Mouse (Mus musculus): ENCODE data around the gene 2610528A11Rik. TPM values are rescaled to one million over a fixed set of nuclear protein-coding genes. Genes with fewer than 3 reads are reported as not detected.

2610528A11Rik gene
- 1 to 10 TPM in 1 of 2 experiments, under 1 TPM in 1; 0.39 to 4.8 TPM for polyA plus RNA-seq (2017; shearing (Covaris generic))

DNA sequence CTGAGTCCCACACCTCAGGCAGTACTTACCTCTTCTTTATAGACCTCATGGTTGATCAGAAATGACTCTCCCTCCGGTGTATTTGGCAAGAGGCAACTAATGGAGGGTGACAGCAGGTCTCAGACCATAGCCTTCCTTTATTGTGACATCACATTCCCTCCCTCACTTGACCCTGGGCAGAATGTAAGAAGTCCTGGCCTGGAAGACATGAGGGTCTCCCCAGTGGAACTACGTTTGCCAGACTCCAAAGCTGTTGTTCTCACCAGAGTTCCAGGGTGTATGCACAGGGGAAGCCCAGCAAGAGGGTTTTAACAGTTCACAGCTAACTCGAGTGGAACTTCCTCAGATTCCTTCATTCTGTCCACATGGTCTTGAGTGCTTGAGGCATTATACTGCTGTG lies at the start of gene 2610528A11Rik:
2610528A11Rik (minus strand) TSS at position 101 of the 400 bp plus-strand sequence.

GRCm38 (mm10) chr14:37135127-37135593 lies 21.3 kb upstream of the 2610528A11Rik start, which contains the start of gene Ghitm:
Ghitm (minus strand) TSS chr14:37135272.

DNA sequence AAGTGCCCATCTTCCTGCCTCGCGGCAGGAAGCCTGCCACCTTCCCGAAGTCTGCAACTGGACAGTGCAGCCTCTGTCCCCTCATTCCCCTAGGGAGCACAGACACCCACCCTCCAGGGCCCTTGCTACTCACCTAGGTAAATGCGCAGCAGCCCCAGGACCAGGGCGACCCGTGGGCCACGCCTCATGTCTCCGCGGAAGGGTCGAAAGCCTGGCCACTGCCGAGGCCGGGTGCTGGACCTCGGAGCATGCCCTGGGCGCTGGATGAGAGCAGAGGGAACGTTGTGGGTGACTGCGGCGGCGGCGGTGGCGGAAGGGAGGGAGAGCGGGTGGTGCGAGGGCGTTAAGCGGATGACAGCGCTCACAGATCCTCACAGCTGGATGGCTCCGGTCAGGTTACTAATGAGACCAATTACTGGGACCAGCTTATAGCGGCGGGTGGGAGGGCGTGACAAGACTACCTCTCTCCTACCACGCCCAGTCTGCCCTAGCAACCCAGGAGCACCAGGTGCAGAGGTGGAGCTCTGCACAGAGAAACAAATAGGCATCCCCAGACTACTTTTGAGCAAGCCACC lies 15.8 kb downstream of the 2610528A11Rik start, which contains the start of gene Cdhr1:
Cdhr1 (minus strand) TSS at position 392 of the 575 bp plus-strand sequence.

DNA sequence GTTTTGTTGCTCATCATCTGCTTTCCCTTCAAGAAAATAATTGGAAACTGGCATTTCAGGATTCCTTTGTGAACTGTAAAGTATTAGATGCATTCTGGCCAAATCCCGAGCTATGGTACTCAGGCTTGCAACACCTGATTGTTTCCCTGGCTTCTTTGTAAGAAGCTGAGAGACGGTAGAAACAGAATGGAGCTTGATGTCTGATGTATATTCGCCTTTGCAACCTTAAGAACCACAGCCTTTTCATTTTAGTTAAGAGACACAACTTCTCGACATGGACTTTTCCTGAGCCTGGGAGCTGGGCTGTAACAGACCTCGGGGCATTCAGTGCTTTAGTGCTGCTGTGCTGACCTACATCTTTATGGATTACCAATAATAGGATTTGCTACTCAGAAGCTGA lies 46.2 kb downstream of the 2610528A11Rik start, which contains the start of gene Lrit2:
Lrit2 (plus strand) TSS at position 301 of the 400 bp plus-strand sequence.

Other genes with a start within 250 kb of the 2610528A11Rik start
- gene Ccser2, start 145.2 kb downstream of the 2610528A11Rik start, polyA plus RNA-seq (2017; shearing (Covaris generic)) = 10 to 100 TPM; 43.5 to 45.6 TPM
- gene Rgr, start 65.1 kb downstream of the 2610528A11Rik start, polyA plus RNA-seq (2017; shearing (Covaris generic)) = 1 to 10 TPM in 1 of 2 experiments, not detected in 1; 1.0 TPM
- gene Lrit1, start 59.2 kb downstream of the 2610528A11Rik start, polyA plus RNA-seq (2017; shearing (Covaris generic)) = not detected
- gene Lrit2, start 46.1 kb downstream of the 2610528A11Rik start, polyA plus RNA-seq (2017; shearing (Covaris generic)) = under 1 TPM; 0.14 to 0.66 TPM
- under 1 TPM; 0.05 to 0.49 TPM for gene Cdhr1, start 15.7 kb downstream of the 2610528A11Rik start, polyA plus RNA-seq (2017; shearing (Covaris generic))
- 100 to 1,000 TPM; 232 to 262 TPM for gene Ghitm, start 21.2 kb upstream of the 2610528A11Rik start, polyA plus RNA-seq (2017; shearing (Covaris generic))

Measured in inflammation-experienced regulatory T-cells (primary cell).